Mouse (Mus musculus): ENCODE results near the gene Tab2.

Gene Tab2

DNA sequence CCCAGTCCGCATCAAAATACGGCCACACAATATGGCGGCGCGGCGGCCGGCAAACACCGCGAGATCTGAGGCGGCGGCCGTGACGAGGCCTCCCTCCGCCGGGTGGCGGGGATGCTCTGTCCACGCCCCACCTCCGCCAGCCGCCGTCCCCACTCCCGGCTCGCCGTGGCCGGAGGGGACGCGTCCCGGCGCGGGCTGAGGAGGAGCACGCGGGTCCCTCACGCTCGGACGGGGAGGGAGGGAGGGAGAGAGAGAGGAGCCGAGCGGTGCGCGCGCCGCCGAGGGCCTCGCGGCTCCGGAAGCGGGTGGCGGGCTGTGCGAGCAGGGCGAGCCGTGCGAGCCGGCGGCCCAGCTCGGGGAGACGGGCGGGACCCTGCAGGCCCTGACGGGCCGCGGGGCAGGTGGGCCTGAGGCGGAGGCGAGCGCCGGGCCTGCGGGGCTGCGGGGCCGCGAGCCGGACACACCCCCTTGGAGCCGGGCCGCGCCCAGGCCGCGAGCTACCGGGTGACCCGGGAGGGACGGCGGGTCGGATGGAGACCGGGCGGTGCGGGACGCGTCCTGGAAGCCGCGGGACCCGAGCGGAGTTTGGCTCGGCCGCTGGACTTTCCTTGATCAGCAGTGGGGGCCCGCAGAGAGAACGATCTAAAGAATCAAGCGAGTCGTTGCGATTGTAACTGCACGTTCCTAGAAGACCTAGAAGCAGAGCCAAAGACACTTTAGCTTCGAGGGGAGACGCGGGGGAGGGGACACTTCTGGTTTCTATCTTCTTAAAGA lies at the start of gene Tab2:
Gene Tab2 (minus strand): TSS at position 3 of the 774 bp plus-strand sequence.
- DNase-seq (ENCODE audit: low spot score) = peak; percentile 69

GRCm38 (mm10) chr10:7992258-7992919 lies 36.4 kb upstream of the Tab2 start:
- no peak for DNase-seq (ENCODE audit: low spot score)

DNA sequence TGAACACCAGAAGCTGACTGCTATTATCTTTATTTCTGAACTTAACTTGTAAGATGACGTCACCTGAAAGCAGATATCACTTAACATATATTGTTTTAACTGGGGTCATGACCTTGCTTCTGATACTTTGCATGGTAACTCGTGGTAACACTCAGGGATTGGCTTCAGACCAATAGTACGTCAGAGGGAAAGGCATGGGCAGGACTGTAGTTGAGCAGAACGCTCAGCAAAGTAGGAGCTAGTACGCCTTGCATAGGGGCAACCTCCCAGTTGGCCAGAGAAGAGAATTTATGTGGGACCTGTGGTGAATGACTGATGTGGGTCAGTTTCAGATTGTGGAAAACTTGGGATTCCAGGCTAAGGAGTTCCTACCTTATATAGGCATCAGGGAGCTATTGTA lies 35.6 kb upstream of the Tab2 start:
- DNase-seq (ENCODE audit: low spot score) = no peak

- DNase-seq (ENCODE audit: low spot score) = peak; percentile 43
Observed at GRCm38 (mm10) chr10:7987521-7987920, 31.5 kb upstream of the Tab2 start.

GRCm38 (mm10) chr10:7976462-7976861 lies 20.4 kb upstream of the Tab2 start:
- DNase-seq (ENCODE audit: low spot score) = no peak

DNA sequence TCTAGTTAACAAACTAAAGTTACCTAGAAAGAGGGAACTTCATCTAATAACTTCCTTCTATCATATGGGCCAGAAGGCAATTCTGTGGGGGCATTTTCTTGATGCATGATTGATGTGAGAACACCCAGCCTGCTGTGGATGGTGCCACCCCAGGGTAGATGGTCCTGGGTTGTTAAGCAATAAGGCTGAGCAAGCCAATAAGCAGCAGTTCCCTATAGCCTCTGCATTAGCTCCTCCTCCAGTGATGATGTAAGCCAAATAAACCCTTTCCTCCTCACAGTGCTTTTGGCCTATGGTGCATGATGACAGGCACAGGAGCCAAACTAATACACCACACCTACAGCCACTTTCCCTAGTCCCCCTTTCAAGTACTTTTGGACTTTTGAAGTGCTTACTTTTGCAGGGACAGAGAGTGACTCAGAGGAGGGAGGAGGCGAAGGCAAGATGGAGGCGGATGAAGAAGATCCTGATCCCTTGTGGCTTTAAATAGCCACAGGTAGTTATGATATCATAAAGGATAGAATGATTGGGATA lies 12.8 kb upstream of the Tab2 start:
- DNase-seq (ENCODE audit: low spot score) = no peak

- no peak for DNase-seq (ENCODE audit: low spot score)
Observed at GRCm38 (mm10) chr10:7967096-7967495, 11.1 kb upstream of the Tab2 start.

- no peak for DNase-seq (ENCODE audit: low spot score)
Observed at GRCm38 (mm10) chr10:7959073-7959472, 3.0 kb upstream of the Tab2 start.

DNA sequence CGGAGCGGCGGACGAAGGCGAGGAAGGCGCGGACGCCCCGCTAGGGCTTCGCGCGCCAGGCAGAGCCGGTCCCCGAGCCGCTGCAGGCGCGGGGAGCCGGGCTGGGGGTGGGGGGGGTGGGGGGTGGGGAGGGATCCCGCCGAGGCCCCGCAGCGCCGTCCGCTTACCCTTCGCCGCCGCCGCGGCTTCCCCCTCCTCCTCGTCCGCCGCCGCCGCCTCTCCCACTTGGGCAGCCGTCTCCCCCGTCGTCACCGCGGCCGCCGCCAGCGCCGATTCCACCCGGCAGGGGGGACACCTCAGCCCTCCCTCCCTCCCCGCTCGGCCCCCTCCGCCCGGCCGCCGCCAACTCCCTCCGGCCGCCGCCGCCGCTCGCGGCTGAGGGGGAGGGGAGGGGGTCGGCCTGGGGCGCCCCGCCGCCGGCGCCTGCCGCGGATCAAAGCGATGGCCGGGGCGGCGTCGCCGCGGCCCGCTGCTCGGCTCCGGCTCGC lies 352 bp downstream of the Tab2 start:
- no peak for DNase-seq (ENCODE audit: low spot score)

GRCm38 (mm10) chr10:7954989-7955633 lies 919 bp downstream of the Tab2 start:
- DNase-seq (ENCODE audit: low spot score) = no peak

GRCm38 (mm10) chr10:7954627-7954988 lies 1.4 kb downstream of the Tab2 start:
- DNase-seq (ENCODE audit: low spot score) = no peak

- no peak for DNase-seq (ENCODE audit: low spot score)
Observed at GRCm38 (mm10) chr10:7943006-7943405, 13.0 kb downstream of the Tab2 start.

- no peak for DNase-seq (ENCODE audit: low spot score)
Observed at GRCm38 (mm10) chr10:7936556-7937192, 19.4 kb downstream of the Tab2 start.

GRCm38 (mm10) chr10:7932958-7933357 lies 23.1 kb downstream of the Tab2 start:
- no peak for DNase-seq (ENCODE audit: low spot score)

DNA sequence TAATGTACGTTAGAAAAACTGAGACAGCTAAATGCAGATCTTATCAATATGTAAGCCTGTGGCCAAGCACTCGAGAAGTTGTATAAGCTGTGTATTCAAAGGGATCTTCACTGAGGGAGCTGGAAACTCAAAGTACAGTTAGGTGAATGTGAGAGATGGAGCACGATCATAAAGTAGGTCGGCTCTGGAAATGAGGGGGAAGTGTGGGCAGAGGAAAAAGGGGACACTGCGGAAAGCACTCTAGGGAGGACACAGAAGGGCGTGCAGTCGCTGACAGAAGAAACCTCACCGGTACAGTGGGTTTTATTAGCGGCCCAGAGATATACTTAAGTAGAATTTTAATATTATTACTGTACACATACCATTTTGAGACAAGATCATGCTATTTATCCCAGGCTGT lies 27.0 kb downstream of the Tab2 start:
- DNase-seq (ENCODE audit: low spot score) = no peak

DNA sequence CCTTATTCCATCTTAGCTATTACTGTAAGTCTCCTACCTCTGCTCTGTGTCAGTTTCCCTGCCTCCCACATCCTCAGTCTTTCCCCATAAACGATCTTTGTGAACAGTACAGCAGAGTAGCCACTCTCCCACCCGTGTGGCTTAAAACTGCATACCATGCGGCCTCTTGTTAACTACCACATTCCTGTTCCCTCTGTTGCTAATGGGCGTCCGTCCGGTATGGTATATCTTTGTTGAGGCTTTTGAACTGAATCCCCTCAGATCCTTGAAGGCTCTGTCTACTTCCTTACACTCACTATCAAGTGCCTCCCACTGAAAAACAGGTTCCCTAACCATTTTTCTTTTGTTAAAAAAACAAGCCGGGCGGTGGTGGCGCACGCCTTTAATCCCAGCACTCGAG lies 30.5 kb downstream of the Tab2 start:
- DNase-seq (ENCODE audit: low spot score) = no peak

- DNase-seq (ENCODE audit: low spot score) = no peak
Observed at GRCm38 (mm10) chr10:7923433-7923832, 32.6 kb downstream of the Tab2 start.

GRCm38 (mm10) chr10:7911268-7911667 lies 44.8 kb downstream of the Tab2 start:
- DNase-seq (ENCODE audit: low spot score) = no peak

DNA sequence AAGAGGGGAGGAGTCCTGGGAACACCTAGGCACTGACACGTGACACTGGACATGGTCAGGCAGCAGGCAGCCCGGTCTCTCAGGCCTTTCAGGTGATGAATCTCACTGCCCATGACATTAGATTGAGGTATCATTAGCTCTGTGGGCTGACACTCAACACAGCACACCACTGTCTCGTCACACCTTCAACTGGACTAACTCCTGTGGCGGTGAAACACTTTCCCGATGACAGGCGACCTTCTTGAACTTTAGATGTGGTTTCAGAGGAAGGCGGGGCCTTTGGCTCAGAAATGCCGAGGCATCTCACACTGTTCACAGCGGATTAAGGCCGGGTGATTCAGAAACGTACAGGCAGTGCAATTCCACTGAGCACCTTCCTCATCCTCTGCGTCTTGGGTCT lies 48.9 kb downstream of the Tab2 start:
- DNase-seq (ENCODE audit: low spot score) = no peak

DNA sequence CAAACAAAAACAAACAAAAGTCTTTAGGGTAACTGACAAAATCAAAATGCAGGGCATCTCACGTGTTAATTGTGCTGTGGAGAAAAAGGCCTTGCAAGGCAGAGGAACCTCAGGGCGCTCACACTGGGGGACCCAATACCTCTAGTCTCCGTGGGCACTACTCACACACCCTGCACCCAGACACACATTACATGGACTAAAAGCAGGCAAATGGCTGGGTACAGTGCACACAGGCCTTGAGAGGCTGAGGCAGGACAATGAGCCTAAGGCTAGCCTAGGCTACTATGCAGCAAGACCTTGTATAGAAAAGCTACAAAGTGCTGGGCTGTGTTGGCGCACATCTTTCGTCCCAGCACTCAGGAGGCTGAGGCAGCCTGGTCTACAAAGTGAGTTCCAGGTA lies 51.9 kb downstream of the Tab2 start:
- DNase-seq (ENCODE audit: low spot score) = no peak

- peak; percentile 24 for DNase-seq (ENCODE audit: low spot score)
Observed at GRCm38 (mm10) chr10:7900719-7901627, 55.1 kb downstream of the Tab2 start.
